Mouse (Mus musculus) spleen, postnatal 36 days (tissue): ENCODE data around the gene Gmds.

ENCODE experiments used
- DNase-seq, 2 experiments: peaks; one replicate each; pipeline ENCODE4 v3.0.0; 2022; ENCODE audit warnings: low spot score in 2 of 2, mixed read lengths in 1 of 2

Gene Gmds

DNA sequence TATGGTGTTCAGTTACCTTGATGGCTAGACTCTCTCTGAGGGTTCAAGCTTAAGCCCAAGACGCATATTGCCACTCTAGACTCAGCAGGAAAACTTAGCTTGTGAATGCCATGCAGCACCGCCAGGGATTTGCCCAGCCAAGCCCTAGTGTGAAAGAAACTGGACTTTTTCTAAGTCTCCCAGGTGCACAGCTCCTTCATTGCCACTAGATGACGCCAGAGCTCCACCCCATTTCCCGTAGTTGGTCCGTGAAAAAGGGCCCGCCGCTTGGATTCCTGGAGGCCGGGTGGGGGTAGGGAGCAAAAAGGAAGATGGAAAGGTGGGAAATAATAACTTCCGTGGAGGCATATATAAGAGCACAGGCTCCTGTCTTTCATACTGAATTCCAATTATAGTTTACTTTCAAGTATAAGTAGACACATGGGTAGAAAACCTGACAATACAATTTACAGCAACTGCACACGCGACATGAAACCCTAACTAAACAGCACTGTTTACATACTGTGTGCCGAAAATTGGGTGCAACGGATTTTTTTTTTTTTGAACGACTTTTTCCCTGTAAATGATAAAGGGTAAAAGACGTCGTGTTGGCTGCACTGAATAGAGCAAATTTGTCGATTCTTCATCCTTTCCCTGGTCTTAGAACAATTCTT lies 545.9 kb downstream of the Gmds start:
- no peak for DNase-seq

DNA sequence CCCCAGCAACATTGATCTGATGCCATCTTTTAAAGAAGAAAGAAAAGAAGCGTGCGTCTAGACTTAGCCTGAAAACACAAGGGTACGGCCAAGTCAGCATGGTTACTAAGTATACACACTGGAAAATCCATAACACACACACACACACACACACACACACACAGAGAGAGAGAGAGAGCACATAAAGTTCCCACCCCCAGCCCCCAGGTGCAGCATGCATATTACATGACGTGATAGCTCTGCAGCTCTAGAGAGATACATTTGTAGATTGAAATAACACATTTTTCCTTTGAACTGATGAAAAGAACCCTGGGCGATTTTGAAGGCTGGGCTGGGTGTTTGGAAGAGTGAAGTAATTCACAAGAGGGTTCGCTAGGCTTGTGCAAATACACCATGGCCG lies 553.8 kb downstream of the Gmds start:
- no peak for DNase-seq

DNA sequence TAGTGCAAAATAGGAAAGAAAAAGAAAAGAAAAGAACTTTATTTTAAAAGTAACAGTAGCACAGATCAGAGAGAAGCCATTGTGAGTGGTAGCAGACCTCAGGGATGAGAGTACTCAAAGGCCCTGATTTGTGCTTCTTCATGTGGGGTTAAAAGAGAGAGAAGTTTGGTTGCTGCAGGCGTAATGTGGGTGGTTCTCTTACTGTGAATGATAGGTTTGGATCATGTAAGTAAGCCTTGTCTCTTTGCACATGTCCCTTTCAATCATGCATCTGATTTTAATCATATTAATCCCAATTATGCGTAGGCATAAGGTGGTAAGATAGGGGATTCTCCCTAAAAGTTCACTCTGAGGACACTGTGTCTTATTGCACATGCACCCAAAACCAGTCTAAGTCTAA lies 556.5 kb downstream of the Gmds start:
- no peak for DNase-seq

- DNase-seq: no peak
Measured at GRCm38 (mm10) chr13:31780299-31780698, 558.2 kb downstream of the Gmds start.

- no peak for DNase-seq
Measured at GRCm38 (mm10) chr13:31779281-31779981, 559.1 kb downstream of the Gmds start.

DNA sequence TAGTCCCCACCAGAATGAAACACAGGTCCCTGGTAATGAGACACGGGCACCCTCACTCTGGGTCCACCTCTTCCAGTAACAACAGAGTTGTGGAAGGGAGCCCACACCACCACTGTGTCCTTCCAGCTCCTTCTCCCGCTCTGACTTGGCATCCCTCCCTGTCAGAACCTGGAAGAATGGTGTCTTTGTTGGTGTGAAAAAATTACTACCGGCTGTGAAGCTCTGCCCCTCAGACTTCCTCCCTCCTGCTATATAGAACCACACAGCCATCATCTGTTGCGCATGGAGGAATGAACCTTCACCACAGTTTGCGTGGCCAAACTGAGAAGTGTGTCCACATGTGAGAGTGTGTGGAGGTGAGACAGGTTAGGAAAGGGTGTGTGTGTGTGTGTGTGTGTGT lies 562.8 kb downstream of the Gmds start:
- no peak for DNase-seq

DNA sequence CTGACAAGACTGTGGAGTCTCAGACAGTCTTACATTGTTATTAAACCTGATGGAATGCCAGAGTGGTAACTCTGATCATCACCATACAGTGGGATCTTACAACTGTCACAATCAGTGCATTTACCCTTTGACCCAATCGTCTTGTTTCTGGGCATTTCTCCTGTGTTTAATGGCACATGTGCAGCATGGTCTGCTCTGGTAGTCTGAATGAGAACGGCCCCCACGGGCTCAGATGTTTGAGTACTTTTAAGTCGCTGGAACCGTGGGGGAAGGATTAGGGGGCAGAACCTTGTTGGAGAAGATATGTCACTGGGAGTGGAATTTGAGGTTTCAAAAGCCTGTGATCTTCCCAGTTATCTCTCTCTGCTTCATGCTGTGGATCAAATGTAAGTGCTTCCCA lies 565.7 kb downstream of the Gmds start:
- no peak for DNase-seq
